Mouse (Mus musculus) brown adipose tissue, adult 24 weeks (tissue): Measurements from ENCODE around the gene Gm4985. TPM values are rescaled to one million over a fixed set of nuclear protein-coding genes. Genes with fewer than 3 reads are reported as not detected.
"Not testable (repeated sequence)": the region's sequence is repeated elsewhere in the genome, so short reads cannot be mapped to it uniquely, and the experiment has no call there.

Source experiments
- H3K27ac ChIP-seq: fragments of 200-500 bp; replicated peaks from 2 replicates; pipeline ENCODE4 v1.5.1; 2012; ENCODE audit warnings: low read depth, mild to moderate bottlenecking, low read length
- H3K4me1 ChIP-seq: fragments of 200-500 bp; 2 replicates; pipeline ENCODE4 v1.6.1; 2012; ENCODE audit warnings: low read length, mixed read lengths; ENCODE audit not compliant: control insufficient read depth, insufficient read depth, insufficient read length
- H3K4me3 ChIP-seq: fragments of 200-500 bp; 2 replicates; pipeline ENCODE4 v1.5.1; 2012; ENCODE audit warnings: low read depth, mild to moderate bottlenecking, low read length, moderate library complexity; ENCODE audit not compliant: insufficient read depth
- polyA plus RNA-seq: library from polyadenylated mRNA; stranded (reverse); fragments of >200 nt; gene quantifications from 2 replicates; pipeline ENCODE4 v1.2.4, GENCODE M21; 2012; ENCODE audit not compliant: missing spikeins, insufficient read depth, insufficient read length

Gm4985 gene
- not detected in 2 replicates for polyA plus RNA-seq

DNA sequence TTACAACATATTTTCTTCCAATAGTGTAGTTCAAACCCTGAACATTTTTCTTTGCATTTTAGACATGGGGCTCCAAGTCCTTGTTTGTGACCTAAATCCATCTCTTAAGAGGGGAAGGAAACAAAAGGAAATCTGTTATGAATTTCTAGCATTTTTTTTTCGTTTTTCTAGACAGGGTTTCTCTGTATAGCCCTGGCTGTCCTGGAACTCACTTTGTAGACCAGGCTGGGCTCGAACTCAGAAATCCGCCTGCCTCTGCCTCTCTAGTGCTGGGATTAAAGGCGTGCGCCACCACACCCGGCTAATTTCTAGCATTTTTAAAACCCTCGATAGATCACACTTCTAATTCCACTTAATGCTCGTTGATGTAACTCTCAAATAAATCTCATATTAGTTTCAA is at the start of gene Gm4985:
TSS of gene Gm4985 (minus strand) at position 101 of the 400 bp plus-strand sequence.
- not testable (repeated sequence) for H3K27ac ChIP-seq, H3K4me3 ChIP-seq, H3K4me1 ChIP-seq

DNA sequence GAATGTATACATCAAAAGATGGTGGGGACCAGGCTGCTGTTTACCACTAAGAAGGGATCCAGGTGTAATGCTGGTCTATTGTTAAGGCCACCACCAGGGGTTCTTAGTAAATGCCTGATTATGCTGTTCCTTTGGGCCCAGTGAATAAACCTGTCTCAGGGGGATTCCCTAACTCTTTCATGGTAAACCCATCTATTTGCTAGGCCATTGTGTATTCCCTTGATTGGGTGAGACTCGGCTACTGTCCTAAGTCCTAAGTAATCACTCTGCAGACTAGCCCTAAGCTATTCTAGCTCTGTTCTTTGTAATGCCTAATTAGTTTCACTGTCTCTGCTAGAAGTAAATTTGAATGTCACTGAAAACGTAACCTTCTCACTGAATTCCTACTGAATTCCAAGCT is 4.6 kb downstream of the Gm4985 start:
- H3K4me1 ChIP-seq: no peaks in the 10 kb centered on the region
- H3K4me3 ChIP-seq: no peak overlapping the region
- no peak overlapping the region for H3K27ac ChIP-seq

Other genes with a start within 250 kb of the Gm4985 start
- gene Gm4907, start 76.4 kb downstream of the Gm4985 start, polyA plus RNA-seq: not detected in 2 replicates